Mouse (Mus musculus): ENCODE data around the gene Lypd3. TPM values are rescaled to one million over a fixed set of nuclear protein-coding genes. Genes with fewer than 3 reads are reported as not detected.

Lypd3 gene
- polyA plus RNA-seq, 1 experiment from 2014 or later = 0.76 TPM

GRCm38 (mm10) chr7:24619671-24620397 lies 16.5 kb upstream of the Lypd3 start:
- 55% methylated on average over 13 of the region's 13 CpGs for WGBS
- ATAC-seq (ENCODE audit: low FRiP score, low TSS enrichment) = no peak

DNA sequence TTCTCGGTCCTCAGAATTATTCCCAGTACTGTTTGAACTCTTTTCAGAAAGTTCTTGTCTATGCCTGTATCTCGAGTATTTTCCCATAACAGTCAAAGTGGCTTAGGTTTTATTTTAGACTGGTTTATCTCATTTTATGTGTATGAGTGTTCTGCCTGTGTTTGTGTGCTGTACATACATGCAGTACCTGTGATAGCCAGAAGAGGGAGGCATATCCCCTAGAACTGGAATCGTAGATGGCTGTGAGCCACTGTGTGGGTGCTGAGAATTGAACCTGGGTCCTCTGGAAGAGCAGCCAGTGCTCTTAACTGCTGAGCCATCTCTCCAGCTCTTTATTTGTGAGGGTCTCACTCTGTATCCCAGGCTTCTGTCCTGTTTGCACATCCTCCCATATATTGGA lies 15.2 kb upstream of the Lypd3 start:
- 88% methylated on average over 3 of the region's 3 CpGs for WGBS
- Histone ChIP-seq H3K36me3 (ENCODE audit: control insufficient read depth, insufficient read depth, low read length) (no peaks in the 10 kb centered on the region), H3K27me3 (ENCODE audit: control insufficient read depth, insufficient read depth, low read length) (no peaks in the 10 kb centered on the region), H3K4me3 (ENCODE audit: low read length) (no peak overlapping the region), H3K4me2 (replicated peaks; ENCODE audit: low read depth, low read length) (no peak overlapping the region), H3K4me1 (ENCODE audit: control insufficient read depth, insufficient read depth, low read length) (no peaks in the 10 kb centered on the region), H3K27ac (ENCODE audit: low read depth, low read length) (no peak overlapping the region), H3K9me3 (ENCODE audit: control insufficient read depth, low read length) (0 out of 2 replicates have a peak, but pooled peaks cover 2% of the 10 kb centered on the region), H3K9ac (ENCODE audit: low read depth, low read length) (no peak overlapping the region)
- no peak for ATAC-seq (ENCODE audit: low FRiP score, low TSS enrichment)

More at GRCm38 (mm10) chr7:24619671-24620397, 16.5 kb upstream of the Lypd3 start:
- H3K27ac ChIP-seq (ENCODE audit: low read depth, low read length) = no peak overlapping the region
- H3K4me3 ChIP-seq (ENCODE audit: low read length) = no peak overlapping the region
- no peaks in the 10 kb centered on the region for H3K4me1 ChIP-seq (ENCODE audit: control insufficient read depth, insufficient read depth, low read length)
- no peaks in the 10 kb centered on the region for H3K27me3 ChIP-seq (ENCODE audit: control insufficient read depth, insufficient read depth, low read length)
- no peaks in the 10 kb centered on the region for H3K36me3 ChIP-seq (ENCODE audit: control insufficient read depth, insufficient read depth, low read length)
- H3K9ac ChIP-seq (ENCODE audit: low read depth, low read length) = no peak overlapping the region
- H3K4me2 ChIP-seq (replicated peaks; ENCODE audit: low read depth, low read length) = no peak overlapping the region
- H3K9me3 ChIP-seq (ENCODE audit: control insufficient read depth, low read length) = 0 out of 2 replicates have a peak, but pooled peaks cover 2% of the 10 kb centered on the region

GRCm38 (mm10) chr7:24622967-24623366 lies 13.4 kb upstream of the Lypd3 start:
- H3K9ac ChIP-seq (ENCODE audit: low read depth, low read length) = no peak overlapping the region
- H3K9me3 ChIP-seq (ENCODE audit: control insufficient read depth, low read length) = 0 out of 2 replicates have a peak, but pooled peaks cover 2% of the 10 kb centered on the region
- no peaks in the 10 kb centered on the region for H3K4me1 ChIP-seq (ENCODE audit: control insufficient read depth, insufficient read depth, low read length)
- no peak for ATAC-seq (ENCODE audit: low FRiP score, low TSS enrichment)
- no peaks in the 10 kb centered on the region for H3K36me3 ChIP-seq (ENCODE audit: control insufficient read depth, insufficient read depth, low read length)
- 86% methylated on average over 6 of the region's 6 CpGs for WGBS
- no peak overlapping the region for H3K4me2 ChIP-seq (replicated peaks; ENCODE audit: low read depth, low read length)
- no peak overlapping the region for H3K4me3 ChIP-seq (ENCODE audit: low read length)
- no peaks in the 10 kb centered on the region for H3K27me3 ChIP-seq (ENCODE audit: control insufficient read depth, insufficient read depth, low read length)
- H3K27ac ChIP-seq (ENCODE audit: low read depth, low read length) = no peak overlapping the region

DNA sequence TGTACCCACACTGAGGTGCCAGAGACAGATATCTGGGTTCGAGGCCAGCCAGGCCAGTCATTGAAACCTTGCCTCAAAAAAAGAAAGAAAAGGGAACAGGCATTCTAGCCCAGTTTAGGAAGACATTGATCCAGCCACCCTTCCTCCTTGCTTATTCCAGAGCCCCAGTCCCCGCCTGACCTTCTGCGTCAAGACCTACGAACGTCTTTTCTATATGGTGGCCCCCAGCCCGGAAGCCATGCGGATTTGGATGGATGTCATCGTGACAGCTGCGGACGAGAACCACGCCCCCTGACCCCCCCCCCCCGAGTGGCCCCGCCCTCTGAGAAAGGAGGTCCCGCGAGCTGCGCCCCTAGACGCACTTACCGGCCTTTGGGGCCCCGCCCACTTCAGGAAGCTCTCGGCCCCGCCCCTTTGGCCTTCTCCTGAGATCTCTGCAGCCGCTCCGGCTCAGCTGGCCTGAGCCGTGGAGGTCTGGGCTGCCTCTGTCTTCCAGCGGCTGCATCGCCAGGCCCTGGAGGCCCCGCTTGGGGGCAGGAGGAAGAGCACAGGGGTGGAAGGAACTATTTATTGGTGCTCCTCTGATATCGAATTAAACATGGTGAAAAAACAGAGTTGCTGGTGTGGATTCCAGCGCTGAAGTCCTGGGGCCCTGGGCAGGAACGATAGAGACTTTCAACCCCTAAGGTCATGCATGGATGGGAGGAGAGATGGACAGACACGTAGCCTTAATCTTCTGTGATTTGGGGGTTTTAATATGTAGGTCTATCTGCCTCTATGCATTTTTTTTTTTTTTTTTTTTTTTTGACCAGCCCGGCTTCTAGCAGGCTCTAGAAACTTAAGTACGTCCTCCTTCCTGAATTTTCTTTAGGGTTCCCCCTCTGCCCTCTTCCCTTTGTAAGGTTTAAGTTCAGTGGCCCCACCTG lies 7.4 kb upstream of the Lypd3 start:
- 10% methylated on average over 33 of the region's 33 CpGs for WGBS
- Histone ChIP-seq H3K9ac (ENCODE audit: low read depth, low read length) (peak overlapping the region; percentile 32; the same call in 1 of the 2 replicates), H3K27ac (ENCODE audit: low read depth, low read length) (no peak overlapping the region), H3K4me1 (ENCODE audit: control insufficient read depth, insufficient read depth, low read length) (no peaks in the 10 kb centered on the region), H3K4me2 (replicated peaks; ENCODE audit: low read depth, low read length) (peak overlapping the region; percentile 46), H3K4me3 (ENCODE audit: low read length) (peak overlapping the region; percentile 19), H3K36me3 (ENCODE audit: control insufficient read depth, insufficient read depth, low read length) (no peaks in the 10 kb centered on the region), H3K9me3 (ENCODE audit: control insufficient read depth, low read length) (no peaks in the 10 kb centered on the region), H3K27me3 (ENCODE audit: control insufficient read depth, insufficient read depth, low read length) (no peaks in the 10 kb centered on the region)
- ATAC-seq (ENCODE audit: low FRiP score, low TSS enrichment) = peak; percentile 91

DNA sequence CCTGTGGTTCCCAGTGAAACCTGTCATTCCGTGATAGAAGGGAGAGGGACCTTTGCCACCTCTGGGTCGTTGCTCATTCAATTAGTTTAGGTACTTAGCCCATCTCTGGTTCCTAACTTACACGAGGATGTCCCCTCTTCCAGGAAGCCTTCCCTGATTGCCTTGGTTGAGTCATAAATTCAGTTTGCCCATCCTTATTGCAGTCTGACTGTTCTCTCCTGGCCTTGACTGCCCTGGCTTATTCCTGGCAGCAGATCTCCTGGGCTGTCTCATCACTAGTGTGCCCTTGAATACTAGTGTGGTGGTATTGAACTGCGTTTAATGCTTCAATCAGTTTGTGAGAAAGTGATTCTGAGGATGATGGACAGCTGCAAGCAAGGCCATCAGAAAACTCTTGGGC lies 6.7 kb upstream of the Lypd3 start:
- H3K9ac ChIP-seq (ENCODE audit: low read depth, low read length) = no peak overlapping the region
- no peak for ATAC-seq (ENCODE audit: low FRiP score, low TSS enrichment)
- no peak overlapping the region for H3K4me2 ChIP-seq (replicated peaks; ENCODE audit: low read depth, low read length)
- H3K4me1 ChIP-seq (ENCODE audit: control insufficient read depth, insufficient read depth, low read length) = no peaks in the 10 kb centered on the region
- H3K27ac ChIP-seq (ENCODE audit: low read depth, low read length) = no peak overlapping the region
- 57% methylated on average over 4 of the region's 4 CpGs for WGBS
- H3K4me3 ChIP-seq (ENCODE audit: low read length) = no peak overlapping the region
- H3K9me3 ChIP-seq (ENCODE audit: control insufficient read depth, low read length) = no peaks in the 10 kb centered on the region
- no peaks in the 10 kb centered on the region for H3K27me3 ChIP-seq (ENCODE audit: control insufficient read depth, insufficient read depth, low read length)
- no peaks in the 10 kb centered on the region for H3K36me3 ChIP-seq (ENCODE audit: control insufficient read depth, insufficient read depth, low read length)

DNA sequence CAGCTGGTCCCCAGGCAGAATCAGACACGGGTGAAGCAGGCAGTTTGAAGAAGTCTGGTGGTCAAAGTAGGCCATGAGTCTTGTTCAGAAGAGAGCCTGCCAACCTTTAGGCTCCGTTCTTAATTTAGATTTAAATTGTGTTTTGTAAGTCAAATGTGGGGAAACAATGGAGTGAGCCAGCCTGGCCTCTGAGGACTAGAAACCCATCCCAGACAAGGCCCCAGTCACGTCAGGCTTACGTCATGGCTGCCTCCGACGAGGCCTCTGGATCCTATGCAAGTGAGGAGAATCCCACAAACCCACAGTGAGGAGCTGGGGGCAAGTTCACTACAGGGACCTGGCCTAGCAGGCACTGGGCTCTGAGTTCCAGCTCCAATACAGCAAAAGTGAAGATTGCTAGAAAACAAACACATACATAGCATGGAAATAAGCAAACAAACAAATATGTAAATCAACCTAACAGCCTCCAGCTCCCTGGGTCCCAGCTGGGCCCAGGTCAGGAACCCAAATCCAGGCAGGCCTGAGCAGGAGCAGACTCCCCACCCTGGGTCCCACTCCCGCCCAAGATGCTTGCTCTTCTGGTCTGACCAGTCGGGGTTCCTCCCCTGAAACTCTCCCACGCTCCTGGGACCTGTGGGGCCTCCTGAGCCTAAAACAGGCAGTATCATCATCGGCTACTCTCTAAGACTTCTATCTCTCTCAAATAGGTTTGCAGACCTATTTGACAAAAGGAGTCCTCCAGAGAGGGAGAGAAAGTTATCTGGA lies 6.1 kb upstream of the Lypd3 start:
- no peak for ATAC-seq (ENCODE audit: low FRiP score, low TSS enrichment)
- Histone ChIP-seq H3K9me3 (ENCODE audit: control insufficient read depth, low read length) (no peaks in the 10 kb centered on the region), H3K4me2 (replicated peaks; ENCODE audit: low read depth, low read length) (no peak overlapping the region), H3K27me3 (ENCODE audit: control insufficient read depth, insufficient read depth, low read length) (no peaks in the 10 kb centered on the region), H3K36me3 (ENCODE audit: control insufficient read depth, insufficient read depth, low read length) (no peaks in the 10 kb centered on the region), H3K27ac (ENCODE audit: low read depth, low read length) (no peak overlapping the region), H3K9ac (ENCODE audit: low read depth, low read length) (no peak overlapping the region), H3K4me3 (ENCODE audit: low read length) (no peak overlapping the region), H3K4me1 (ENCODE audit: control insufficient read depth, insufficient read depth, low read length) (no peaks in the 10 kb centered on the region)
- WGBS = 81% methylated on average over 10 of the region's 10 CpGs

GRCm38 (mm10) chr7:24637046-24637445 lies 696 bp downstream of the Lypd3 start:
- no peak for ATAC-seq (ENCODE audit: low FRiP score, low TSS enrichment)
- Histone ChIP-seq H3K9me3 (ENCODE audit: control insufficient read depth, low read length) (no peaks in the 10 kb centered on the region), H3K4me3 (ENCODE audit: low read length) (peak overlapping the region; percentile 42; the same call in 1 of the 2 replicates), H3K4me2 (replicated peaks; ENCODE audit: low read depth, low read length) (peak overlapping the region; percentile 19; the same call in 1 of the 2 replicates), H3K27ac (ENCODE audit: low read depth, low read length) (no peak overlapping the region), H3K4me1 (ENCODE audit: control insufficient read depth, insufficient read depth, low read length) (peaks cover 7% of the 10 kb centered on the region), H3K27me3 (ENCODE audit: control insufficient read depth, insufficient read depth, low read length) (peaks cover 42% of the 10 kb centered on the region), H3K9ac (ENCODE audit: low read depth, low read length) (no peak overlapping the region), H3K36me3 (ENCODE audit: control insufficient read depth, insufficient read depth, low read length) (no peaks in the 10 kb centered on the region)
- 3% methylated on average over 18 of the region's 18 CpGs for WGBS

DNA sequence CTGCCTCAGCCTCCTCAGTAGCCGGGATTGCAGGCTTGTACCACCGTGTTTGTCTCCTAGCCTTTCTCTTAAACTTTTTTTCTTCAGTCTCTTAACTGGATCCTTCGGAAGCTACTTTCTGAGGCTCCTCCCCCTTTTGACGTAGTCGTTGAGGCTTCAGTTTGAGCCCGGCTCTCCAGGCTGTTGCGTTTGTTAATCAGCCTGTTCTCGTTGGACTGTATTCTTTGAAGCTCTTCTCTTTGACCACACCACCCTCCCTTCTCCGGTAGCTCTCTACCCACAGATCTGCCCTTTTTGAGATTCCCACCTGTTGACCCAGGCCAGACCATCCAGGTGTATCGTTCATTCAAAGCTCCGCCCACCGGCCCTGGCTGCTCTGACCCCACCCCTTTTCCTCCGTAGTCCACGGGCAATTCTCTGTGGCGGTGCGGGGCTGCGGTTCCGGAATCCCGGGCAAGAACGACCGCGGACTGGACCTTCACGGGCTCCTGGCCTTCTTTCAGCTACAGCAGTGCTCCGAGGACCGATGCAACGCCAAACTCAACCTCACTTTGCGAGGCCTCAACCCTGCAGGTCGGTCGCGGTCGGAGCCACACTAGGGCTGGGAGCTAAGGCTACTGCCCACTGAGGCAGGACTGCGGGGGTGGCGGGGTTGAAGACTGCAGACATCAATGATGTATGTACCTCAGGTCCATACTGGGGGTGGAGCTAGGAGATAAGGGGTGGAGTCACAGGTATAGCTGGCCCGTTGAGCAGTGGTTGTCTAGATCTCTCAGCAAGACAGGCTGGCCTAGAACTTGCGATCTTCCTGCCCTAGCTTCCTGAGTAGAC lies 1.9 kb downstream of the Lypd3 start:
- H3K36me3 ChIP-seq (ENCODE audit: control insufficient read depth, insufficient read depth, low read length) = no peaks in the 10 kb centered on the region
- peak; percentile 61 for ATAC-seq (ENCODE audit: low FRiP score, low TSS enrichment)
- H3K9me3 ChIP-seq (ENCODE audit: control insufficient read depth, low read length) = no peaks in the 10 kb centered on the region
- H3K4me3 ChIP-seq (ENCODE audit: low read length) = peak overlapping the region; percentile 42
- peaks cover 7% of the 10 kb centered on the region for H3K4me1 ChIP-seq (ENCODE audit: control insufficient read depth, insufficient read depth, low read length)
- H3K9ac ChIP-seq (ENCODE audit: low read depth, low read length) = peak overlapping the region; percentile 18; the same call in 1 of the 2 replicates
- no peak overlapping the region for H3K27ac ChIP-seq (ENCODE audit: low read depth, low read length)
- peaks cover 42% of the 10 kb centered on the region for H3K27me3 ChIP-seq (ENCODE audit: control insufficient read depth, insufficient read depth, low read length)
- H3K4me2 ChIP-seq (replicated peaks; ENCODE audit: low read depth, low read length) = peak overlapping the region; percentile 67
- WGBS = 4% methylated on average over 35 of the region's 35 CpGs
